Mouse (Mus musculus) monocyte, adult 59 days (primary cell): ENCODE measurements around the gene Donson. TPM values are rescaled to one million over a fixed set of nuclear protein-coding genes. Genes with fewer than 3 reads are reported as not detected.

Experiments
- total RNA-seq, 2 experiments: library from RNA; stranded (reverse); gene quantifications; one replicate each; pipeline ENCODE4 v1.2.4; 2023

The Donson gene
- total RNA-seq = 10 to 100 TPM; 19.1 to 19.8 TPM

GRCm38 (mm10) chr16:91688619-91689334 lies at the start of gene Donson:
TSS of gene Donson (minus strand) at chr16:91688770.

GRCm38 (mm10) chr16:91729066-91729482 lies 40.5 kb upstream of the Donson start, which contains the start of gene Itsn1:
TSS of gene Itsn1 (plus strand) at chr16:91729281.

DNA sequence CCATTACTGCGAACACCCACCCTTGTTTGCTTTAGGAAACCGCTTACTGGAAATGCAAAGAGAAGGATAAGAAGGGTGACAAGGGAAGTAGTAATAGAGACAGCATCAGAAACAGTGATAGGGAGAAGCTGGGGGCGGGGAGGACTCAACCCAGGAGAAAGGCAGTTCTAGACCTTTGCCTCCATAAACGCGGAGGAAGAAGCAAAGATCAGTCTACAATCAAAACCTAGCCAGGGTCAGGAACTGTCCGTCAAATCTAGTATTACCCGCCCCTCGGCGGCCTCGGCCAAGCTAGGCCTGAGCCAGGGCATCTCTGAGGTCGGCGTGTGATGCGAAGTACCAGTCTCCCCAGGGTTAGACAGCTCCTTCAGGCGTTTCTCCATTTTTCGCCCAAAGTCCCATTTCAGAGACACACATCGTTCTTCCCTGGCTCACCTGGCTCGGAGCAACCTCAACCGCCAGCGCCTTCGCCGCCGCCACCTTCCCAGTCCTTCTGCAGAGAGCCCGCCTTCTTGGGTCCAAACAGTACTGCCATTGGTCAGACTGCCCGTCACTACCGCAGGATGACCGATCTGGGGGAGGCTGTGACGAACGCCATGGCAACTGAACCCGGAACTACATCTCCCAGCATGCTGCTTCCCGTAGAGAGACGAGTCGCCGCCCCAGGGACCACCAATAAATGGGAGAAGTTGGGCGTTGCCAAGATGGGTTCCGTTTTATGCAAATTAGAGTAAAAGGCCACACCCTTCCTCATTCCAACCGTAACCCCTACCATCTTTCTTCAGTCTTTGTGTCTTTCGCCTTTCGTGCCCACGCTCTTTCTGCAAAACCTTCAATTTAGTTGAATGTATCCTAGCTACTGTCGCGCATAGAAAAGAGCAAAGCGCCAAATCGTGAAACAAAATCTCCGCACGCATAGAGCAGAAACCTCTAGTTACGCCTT lies 39.8 kb upstream of the Donson start, which contains the start of gene Cryzl1:
TSS of gene Cryzl1 (minus strand) at position 853 of the 943 bp plus-strand sequence.

GRCm38 (mm10) chr16:91647461-91648219 lies 40.9 kb downstream of the Donson start, which contains the start of gene Son:
TSS of gene Son (plus strand) at chr16:91647506.

GRCm38 (mm10) chr16:91646681-91647419 lies 41.7 kb downstream of the Donson start, which contains the start of gene Gart:
TSS of gene Gart (minus strand) at chr16:91646952.

Other genes starting within 250 kb of the Donson start
- gene Ifnar1, start 203.5 kb downstream of the Donson start, total RNA-seq = 100 to 1,000 TPM; 148 to 173 TPM
- gene Ifngr2, start 141.7 kb downstream of the Donson start, total RNA-seq = 100 to 1,000 TPM; 112 to 114 TPM
- 10 to 100 TPM; 58.4 to 63.2 TPM for gene Tmem50b, start 91.0 kb downstream of the Donson start, total RNA-seq
- 1 to 10 TPM; 1.3 to 1.8 TPM for gene Dnajc28, start 69.7 kb downstream of the Donson start, total RNA-seq
- gene Gart, start 41.8 kb downstream of the Donson start, total RNA-seq = 10 to 100 TPM; 41.4 to 43.2 TPM
- gene Son, start 41.3 kb downstream of the Donson start, total RNA-seq = 100 to 1,000 TPM; 367 to 387 TPM
- 10 to 100 TPM; 43.8 to 48.0 TPM for gene Cryzl1, start 40.2 kb upstream of the Donson start, total RNA-seq
- gene Itsn1, start 40.5 kb upstream of the Donson start, total RNA-seq = 10 to 100 TPM; 34.1 to 44.7 TPM